Mouse (Mus musculus) frontal cortex, postnatal 25 days (tissue): ENCODE measurements around the gene Sun2.

Experiments
- DNase-seq, 2 experiments: peaks; one replicate each; pipeline ENCODE4 v3.0.0; 2022; ENCODE audit warnings: low spot score in 2 of 2

Sun2 gene

DNA sequence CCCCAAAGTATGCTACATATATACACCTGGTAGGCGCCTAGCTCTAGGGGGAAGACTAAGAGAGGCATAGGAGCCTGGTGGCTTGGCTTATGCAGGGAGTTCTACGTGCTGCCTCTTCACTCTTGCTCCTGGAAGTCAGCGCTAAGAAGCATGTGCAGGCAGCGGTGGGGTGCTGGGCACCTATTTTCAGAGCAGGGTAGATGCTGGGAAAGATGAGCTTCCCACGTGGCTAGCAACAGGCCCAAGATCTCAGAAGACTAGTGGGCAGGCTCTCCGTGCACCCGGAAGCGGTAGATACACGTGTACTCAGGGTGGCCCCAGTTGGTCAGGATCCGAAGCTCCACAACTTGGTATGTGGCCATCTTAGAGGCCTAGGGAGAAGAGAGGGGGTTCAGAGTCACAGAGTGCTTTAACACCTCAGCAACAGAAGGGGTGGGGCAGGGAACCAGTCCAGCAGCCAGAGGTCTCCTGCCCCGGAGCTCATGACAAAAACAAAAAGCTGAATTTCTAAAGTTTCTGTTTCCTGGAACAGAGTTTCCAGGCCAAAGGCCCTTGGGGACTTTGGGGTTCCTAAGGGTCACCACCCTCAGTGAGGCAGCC, 17.0 kb downstream of the Sun2 start:
- no peak for DNase-seq

- DNase-seq, result no peak
Observed at GRCm38 (mm10) chr15:79723439-79723838, 18.9 kb downstream of the Sun2 start.

DNA sequence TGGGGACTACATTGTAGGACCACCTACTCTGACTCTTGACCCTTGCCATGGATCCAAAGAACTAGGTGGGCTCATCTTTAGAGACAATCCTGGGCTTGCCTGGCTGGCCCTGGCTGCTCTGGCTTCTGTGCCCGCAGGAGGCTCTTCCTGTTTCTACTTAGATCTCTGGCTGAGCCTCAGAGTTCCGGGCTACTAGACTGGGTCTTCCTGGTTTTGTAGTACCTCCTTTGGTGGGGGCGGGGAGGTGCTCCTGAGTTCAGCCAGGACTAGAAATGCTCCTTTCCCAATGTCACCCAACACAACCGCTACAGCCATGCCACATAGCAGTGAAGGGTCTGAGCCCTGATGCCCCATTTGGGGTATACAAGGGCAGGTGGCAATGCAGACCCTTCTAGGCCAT, 21.5 kb downstream of the Sun2 start:
- no peak for DNase-seq

- no peak for DNase-seq
Observed at GRCm38 (mm10) chr15:79720267-79720666, 22.1 kb downstream of the Sun2 start.

DNA sequence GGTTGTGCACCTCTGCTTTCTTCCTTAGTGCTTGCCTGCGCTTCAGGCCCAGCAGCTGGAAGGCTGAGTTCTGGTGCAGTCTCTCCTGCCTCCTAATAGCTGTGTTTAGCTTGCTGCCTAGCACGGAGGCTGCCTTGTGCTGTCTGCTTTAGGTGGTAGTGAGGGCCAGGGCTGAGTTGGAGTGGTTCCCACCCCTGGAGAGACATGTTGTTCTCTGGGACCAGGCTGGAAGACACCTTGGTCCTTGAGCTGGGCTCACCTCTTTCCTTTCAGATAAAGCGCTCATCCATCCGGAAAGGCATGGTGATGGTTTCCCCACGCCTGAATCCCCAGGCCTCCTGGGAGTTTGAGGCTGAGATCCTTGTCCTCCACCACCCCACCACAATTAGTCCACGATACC, 25.6 kb downstream of the Sun2 start:
- no peak for DNase-seq

DNA sequence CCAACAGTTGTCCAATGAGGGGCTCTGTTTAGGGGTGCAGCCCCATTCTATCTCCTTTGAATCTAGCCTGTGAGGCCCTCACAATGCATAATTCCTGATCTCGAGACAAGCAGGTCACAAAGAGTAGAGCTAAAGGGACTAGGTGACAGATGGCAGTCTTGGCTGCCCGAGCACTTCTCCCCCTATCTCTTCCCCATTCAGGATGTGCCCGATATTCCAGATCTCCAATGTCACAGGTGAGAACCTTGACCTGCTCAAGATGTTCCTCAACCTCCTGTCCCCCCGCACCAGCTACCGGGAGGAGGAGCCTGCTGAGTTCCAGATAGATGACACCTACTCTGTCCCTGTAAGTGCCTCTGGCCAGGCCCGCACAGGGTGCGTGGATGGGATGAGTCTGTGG, 26.7 kb downstream of the Sun2 start:
- DNase-seq, result no peak

DNA sequence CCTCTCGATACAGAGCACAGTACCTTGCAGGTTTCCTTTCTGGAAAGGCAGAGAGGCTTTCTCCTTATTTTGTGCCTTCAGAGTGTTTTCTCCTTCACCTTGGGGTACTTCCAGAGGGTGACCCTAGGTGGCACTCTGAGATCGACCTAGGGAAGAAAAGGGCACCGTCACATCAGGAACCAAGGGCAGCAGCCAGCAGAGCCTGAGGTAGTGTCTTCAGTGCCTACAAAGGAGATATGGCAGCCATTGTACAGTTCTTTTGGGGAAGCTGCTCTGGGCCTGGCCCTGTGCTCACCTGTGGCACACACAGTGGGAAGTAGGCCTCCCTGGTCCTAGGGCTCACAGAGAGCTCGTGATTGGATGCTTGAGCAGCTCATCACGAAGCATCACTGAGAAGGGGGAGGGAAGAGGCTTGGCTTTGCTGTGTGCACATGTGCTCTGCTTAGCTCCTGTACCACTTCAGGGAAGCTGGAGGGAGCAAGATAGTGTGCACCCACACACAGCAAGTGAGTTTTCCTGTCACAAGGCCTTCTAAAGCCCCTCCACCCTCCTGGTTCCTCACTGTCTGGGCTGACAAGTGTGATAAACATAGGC, 34.0 kb downstream of the Sun2 start:
- DNase-seq, result no peak

DNA sequence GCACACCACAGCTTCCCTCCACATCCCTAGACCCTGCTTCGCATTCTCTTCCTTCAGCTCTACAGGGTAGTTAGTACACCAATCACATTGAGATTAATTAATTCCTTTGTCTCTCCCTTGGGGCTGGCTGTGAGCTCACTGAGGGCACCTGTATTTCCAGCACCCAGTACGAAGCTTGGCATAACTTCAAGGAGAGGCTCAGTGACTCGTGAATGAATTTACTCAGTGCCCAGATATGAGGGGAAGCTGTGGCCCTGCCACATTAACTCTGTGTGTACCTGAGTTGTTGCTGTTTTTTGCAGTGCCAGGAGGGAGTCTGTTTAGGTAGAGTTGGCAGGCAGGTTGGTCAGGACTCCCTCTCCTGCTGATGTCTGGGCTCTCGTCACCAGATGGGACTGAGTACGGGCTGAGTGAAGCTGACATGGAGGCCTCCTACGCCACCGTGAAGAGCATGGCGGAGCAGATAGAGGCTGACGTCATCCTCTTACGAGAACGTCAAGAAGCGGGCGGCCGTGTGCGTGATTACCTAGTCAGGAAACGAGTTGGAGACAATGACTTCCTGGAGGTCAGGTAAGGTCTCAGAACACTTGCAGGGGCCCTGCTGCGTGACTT, 35.6 kb downstream of the Sun2 start:
- DNase-seq, result no peak

DNA sequence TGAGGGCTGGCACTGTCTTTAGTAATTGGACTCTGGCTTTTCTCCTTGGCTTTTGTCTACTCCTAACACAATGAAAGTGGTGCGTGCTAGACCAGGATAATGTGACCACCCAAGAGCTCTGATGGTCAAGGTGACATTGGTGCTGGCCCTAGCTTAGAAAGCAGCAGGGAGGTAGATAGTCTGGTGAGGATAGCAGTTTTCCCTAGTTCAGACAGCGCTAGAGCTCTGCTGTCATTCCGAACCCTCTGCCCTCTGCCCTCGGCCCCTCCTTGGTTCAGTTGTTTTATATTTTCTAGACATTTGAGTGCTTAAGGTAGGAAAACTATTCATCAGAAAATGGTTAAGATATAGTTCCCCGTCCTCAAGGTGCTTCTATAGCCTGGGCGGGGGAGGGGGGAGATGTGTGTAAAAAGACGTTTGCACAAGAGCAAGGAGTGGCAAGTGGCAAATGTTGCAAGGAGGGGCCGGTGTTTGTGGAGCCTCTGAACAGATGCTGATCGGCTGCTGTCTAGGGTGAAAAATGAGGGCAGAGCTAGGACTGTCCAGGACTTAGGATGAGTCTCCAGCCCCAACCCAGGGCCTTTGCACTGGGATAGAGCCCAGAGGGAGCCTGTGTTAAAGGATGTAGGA, 44.7 kb downstream of the Sun2 start:
- no peak for DNase-seq

- no peak for DNase-seq
Observed at GRCm38 (mm10) chr15:79697011-79697410, 45.3 kb downstream of the Sun2 start.

DNA sequence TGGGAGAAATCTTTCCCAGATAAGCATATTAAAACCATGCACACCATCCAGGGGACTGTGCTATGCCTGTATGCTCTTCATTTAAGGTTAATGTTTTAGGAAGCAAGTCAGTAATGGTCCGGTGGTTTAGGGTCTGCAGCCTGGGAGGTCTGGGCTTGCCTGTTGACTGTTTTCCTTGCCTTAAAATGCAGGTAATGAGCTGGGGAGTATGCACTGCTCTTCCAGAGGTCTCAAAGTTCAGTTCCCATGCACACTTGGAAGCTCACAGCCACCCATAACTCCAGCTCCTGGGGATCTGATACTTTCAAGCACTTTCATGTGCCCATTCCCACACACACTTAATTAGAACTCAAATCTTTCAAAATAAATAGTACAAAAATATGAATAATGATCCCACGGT, 45.8 kb downstream of the Sun2 start:
- no peak for DNase-seq

- DNase-seq, result no peak
Observed at GRCm38 (mm10) chr15:79695516-79695915, 46.8 kb downstream of the Sun2 start.

DNA sequence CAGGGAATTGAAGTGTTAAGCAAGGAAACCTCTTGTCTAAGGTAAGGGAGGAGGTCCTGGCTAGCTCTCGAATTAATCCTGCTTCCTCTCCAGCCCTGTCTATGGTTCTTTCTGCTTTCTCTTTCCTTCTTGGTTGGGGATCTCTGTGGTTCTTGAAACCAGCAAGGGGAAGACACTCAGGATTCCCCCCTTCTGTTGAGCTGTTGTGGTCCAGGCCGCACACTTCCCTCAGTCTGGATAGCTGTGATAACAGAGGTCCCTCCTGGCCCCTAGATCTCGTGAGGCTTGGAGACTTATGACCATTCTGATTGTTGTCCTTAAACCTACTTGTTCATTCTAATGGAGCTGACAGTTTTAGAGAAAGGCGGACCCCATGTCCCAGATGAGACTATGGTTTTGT, 47.8 kb downstream of the Sun2 start:
- DNase-seq, result no peak

GRCm38 (mm10) chr15:79693740-79694139, 48.6 kb downstream of the Sun2 start:
- no peak for DNase-seq

DNA sequence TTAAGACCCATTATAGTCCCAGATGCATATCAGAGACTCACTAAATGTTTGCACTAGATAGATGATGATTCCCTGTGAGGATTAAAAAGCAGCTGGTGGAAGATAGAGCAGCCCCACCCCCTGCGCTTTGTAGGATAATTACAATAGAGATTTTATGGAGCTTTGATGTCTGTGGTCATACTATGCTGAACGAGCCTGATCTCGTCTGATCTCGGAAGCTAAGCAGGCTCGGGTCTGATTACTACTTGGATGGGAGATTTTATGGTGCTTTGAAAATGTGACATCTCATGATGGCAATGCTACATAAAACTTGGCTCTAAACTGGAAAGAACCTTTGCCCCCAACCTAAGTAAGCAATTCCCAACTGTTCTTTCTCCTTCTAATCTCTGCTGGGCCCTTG, 50.0 kb downstream of the Sun2 start:
- no peak for DNase-seq

DNA sequence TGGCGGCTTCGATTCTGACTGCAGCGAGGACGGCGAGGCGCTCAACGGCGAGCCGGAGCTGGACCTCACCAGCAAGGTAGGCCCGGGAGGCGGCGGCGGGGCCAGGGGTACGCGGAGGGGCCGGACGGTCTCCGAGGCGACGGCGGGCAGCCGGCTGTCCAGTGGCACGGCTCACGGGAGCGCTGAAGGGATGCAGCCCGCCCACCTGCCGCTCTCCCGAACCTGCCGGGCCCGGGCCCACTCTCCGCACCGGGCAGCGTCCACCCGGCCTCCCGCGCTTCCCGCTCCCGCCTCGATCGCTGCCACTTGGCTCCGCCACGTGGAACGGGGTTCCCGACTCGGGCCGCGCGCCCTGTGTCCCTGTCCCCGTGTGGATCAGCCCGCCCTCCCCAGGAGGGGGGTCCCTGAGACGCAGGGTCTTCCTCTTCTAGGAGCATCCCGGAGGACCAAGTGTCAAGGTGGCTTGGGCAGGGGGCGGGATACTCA, 51.3 kb downstream of the Sun2 start:
- no peak for DNase-seq

GRCm38 (mm10) chr15:79690426-79691022, 51.8 kb downstream of the Sun2 start, which contains the start of gene Gtpbp1:
TSS of gene Gtpbp1 (plus strand) at chr15:79690845.
- peak; percentile 85 to 93 for DNase-seq

DNA sequence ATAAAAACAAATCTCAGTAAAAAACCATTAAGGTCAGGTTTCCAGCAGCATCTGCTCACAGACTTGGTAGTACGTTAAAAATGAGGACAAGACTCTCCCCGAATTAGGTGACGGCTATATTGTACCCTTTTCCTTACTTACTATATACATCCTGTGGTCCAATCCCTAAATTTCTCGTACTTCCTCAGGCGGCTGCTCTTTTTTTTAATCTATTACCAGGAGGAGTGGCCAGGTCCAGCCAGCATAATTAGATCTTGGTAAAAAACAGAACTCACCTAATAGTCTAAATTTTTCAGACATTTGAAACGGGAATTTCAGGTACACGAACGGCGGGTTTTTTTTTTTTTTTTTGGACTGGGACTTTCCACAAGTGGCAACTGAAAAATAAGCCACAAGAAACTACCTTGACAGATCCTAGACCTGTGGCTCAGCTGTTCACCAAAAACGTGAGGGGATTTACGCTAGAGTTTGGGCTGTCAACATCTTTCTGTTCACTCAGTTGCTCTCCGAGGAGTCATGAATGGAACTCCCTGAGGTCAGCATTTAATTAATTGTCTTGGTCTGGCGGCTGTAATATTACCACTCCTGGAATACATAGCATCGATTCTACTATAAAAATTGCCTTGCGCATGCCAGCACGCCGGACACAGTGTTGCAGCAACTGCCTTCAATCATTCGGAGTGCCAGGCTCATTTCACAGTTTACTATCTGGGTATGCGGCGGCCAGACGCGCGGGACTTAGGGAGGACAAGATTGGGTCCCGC, 52.5 kb downstream of the Sun2 start:
- no peak for DNase-seq

GRCm38 (mm10) chr15:79688268-79688956, 53.9 kb downstream of the Sun2 start:
- DNase-seq, result no peak

DNA sequence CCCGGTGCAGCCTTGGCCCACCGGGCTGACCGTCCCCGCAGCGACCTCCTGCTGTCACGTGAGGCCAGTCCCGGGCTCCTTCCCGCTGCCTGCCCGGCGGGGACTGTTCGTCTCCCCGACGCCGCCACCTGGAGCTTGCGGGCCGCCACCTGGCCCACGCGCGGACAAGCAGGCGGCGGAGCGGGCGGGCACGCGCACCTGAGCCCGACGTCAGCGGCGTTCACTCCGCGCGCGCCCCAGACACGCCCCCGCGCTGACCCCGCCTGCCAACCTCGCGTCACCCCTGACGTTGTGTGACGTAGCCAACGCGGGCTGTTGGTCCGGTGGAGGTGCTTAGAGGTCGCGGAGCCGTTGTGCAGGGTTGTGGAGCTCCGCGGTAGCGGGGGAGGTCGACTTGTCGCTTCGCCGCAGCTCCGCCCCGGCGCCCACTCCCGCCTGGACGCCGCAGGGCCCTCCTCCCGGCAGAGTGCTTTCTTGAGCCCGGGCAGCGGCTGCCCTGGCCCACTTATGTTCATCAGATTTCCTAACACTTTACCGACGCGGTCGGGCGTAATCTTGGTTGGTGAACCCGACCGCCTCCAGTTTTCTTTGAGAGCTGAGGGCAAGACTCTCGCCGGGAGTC, 54.6 kb downstream of the Sun2 start, which contains the start of gene Josd1:
Gene Josd1, minus strand, starts transcription at position 274 of the 622 bp plus-strand sequence.
- peak; percentile 93 to 94 for DNase-seq

- no peak for DNase-seq
Observed at GRCm38 (mm10) chr15:79687175-79687574, 55.2 kb downstream of the Sun2 start.
